Mouse (Mus musculus) lung, adult 2 months (tissue): ENCODE measurements at regions not wholly inside any gene's neighbourhood (a gene's known extent, or its start where the extent isn't known, plus 50 kb on each side); places are given as distances from the start of the nearest gene placed in this dataset.

Experiments used
- DNase-seq: peaks from one replicate; pipeline ENCODE4 v3.0.0; 2022
- H3K4me1 ChIP-seq: fragments of 200-500 bp; 2 replicates; pipeline ENCODE4 v1.6.1; 2011; ENCODE audit warnings: low read length; ENCODE audit not compliant: control insufficient read depth, insufficient read depth
- H3K4me3 ChIP-seq: fragments of 200-500 bp; replicated peaks from 2 replicates; pipeline ENCODE3; 2011; ENCODE audit warnings: low read depth, mild to moderate bottlenecking, control low read depth, low read length; ENCODE audit errors: extremely low read depth
- CTCF ChIP-seq: fragments of 200-500 bp; IDR thresholded peaks from 2 replicates; pipeline ENCODE4 v1.5.1; 2011; ENCODE audit warnings: mild to moderate bottlenecking, low read length, control low read depth; ENCODE audit not compliant: insufficient read depth
- POLR2A ChIP-seq: fragments of 200-500 bp; IDR thresholded peaks from 2 replicates; pipeline ENCODE4 v1.6.1; 2011; ENCODE audit warnings: low read depth, mild to moderate bottlenecking, control low read depth, low read length, borderline replicate concordance; ENCODE audit errors: extremely low read depth
- WGBS: fragments of 180-500 bp; shearing (Covaris S2); methylation state at CpG from one replicate; pipeline ENCODE4 v1.1.7; 2018; 5-methylcytosine and 5-hydroxymethylcytosine counted together

DNA sequence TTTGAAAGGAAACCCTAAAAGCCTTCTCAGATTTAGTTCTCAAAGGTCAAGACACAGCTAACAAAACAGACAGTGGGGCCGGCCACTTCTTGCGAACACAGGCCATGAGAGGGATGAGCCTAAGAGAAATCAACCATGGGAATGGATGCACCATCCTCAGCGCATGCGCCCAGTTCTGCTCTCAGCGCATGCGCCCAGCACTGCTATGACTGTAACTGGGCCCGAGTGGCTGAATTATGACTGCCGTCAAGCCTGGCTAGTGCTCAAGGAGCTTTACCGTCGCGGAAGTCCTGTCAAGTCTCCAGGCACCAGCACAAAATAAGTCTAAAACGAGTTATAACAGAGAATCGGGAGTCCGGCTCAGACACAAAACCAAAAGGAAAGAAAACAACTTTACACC lies 870.6 kb downstream of the Zfp704 start:
- no peak overlapping the region for H3K4me3 ChIP-seq
- 90% methylated on average over 14 of the region's 14 CpGs for WGBS
- no peak for DNase-seq
- no peaks in the 10 kb centered on the region for H3K4me1 ChIP-seq
- TF ChIP-seq POLR2A (no peak), CTCF (no peak)

DNA sequence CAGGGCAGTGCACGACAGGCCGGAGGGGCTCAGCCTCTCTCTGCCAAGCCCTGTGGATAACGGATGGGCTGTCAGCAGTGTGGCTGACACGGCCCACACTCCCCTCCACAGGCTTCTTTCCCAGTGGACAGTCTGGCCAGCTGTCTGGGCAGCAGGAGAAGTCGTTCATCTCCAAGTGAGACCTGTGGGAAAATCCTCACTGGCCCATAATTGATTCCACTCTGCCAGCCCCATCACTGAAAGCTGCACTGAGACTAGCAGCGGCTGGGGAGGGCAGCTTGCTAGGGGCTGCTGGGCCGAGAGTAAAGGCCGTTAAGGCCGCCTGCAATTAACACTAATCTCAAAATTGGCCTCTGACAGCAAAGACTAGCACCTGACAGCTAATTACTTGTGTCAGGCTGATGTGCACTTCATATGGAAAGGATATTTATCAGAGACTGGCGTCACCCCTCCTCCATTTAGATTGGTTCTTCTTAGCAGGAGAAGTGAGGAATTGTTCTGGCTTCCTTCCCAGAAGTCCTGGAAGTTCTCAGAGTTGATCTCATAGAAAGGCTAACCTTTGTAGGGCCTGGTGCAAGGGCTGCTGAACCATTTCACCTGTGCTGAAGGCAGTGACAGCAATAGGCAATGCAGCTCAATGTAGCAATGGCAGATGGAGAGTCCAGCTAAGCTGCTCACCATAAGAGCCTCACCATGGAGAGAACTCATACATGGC lies 873.5 kb downstream of the Zfp704 start:
- Histone ChIP-seq H3K4me1 (no peaks in the 10 kb centered on the region), H3K4me3 (no peak overlapping the region)
- DNase-seq, result no peak
- WGBS, result 44% methylated on average over 10 of the region's 10 CpGs
- TF ChIP-seq POLR2A (no peak), CTCF (no peak)

DNA sequence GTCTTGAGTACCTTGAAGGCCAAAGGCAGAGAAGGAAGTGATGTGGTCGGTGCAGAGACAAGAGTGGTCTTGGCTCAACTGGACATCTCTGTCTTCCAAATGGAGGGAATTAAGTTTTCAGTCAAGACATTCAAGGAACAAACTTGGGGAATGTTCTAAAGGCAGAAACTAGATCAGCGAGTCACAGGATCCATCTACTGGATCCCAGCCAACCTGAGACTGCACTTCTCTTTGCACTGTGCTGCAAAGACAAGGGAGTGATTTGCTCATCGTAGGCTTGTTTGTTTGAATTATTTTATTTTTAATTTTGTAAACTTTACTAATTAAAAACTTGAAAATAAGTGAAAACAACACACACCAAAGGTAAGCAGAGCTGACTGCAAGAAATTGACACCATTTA lies 875.8 kb downstream of the Zfp704 start:
- no peaks in the 10 kb centered on the region for H3K4me1 ChIP-seq
- whole genome bisulfite sequencing, result 38% methylated on average over 3 of the region's 3 CpGs
- no peak for DNase-seq
- TF ChIP-seq CTCF, result no peak
- no peak for TF ChIP-seq POLR2A
- H3K4me3 ChIP-seq, result no peak overlapping the region

DNA sequence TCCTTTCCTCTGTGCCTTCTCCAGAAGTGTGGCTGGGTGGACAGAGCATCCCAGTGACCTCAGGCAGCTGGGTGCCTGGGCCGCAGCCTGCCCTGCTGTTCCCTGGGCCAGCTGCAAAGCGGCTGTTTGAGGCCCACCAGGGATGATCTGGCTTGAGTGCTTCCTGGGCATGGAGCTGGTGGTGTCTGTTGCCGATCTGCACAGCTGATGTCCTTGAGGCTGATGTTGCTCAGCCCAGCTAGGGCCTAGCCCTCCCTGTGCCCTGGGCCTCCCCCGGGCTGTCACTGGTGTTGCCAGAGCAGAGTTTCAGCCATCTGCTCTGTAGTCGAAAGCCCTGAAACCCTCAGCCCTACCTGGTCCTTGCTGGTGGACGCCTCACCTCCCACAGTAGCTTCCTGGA lies 878.5 kb downstream of the Zfp704 start:
- Histone ChIP-seq H3K4me1 (no peaks in the 10 kb centered on the region), H3K4me3 (no peak overlapping the region)
- TF ChIP-seq POLR2A (no peak), CTCF (no peak)
- no peak for DNase-seq
- 72% methylated on average over 6 of the region's 6 CpGs for WGBS

DNA sequence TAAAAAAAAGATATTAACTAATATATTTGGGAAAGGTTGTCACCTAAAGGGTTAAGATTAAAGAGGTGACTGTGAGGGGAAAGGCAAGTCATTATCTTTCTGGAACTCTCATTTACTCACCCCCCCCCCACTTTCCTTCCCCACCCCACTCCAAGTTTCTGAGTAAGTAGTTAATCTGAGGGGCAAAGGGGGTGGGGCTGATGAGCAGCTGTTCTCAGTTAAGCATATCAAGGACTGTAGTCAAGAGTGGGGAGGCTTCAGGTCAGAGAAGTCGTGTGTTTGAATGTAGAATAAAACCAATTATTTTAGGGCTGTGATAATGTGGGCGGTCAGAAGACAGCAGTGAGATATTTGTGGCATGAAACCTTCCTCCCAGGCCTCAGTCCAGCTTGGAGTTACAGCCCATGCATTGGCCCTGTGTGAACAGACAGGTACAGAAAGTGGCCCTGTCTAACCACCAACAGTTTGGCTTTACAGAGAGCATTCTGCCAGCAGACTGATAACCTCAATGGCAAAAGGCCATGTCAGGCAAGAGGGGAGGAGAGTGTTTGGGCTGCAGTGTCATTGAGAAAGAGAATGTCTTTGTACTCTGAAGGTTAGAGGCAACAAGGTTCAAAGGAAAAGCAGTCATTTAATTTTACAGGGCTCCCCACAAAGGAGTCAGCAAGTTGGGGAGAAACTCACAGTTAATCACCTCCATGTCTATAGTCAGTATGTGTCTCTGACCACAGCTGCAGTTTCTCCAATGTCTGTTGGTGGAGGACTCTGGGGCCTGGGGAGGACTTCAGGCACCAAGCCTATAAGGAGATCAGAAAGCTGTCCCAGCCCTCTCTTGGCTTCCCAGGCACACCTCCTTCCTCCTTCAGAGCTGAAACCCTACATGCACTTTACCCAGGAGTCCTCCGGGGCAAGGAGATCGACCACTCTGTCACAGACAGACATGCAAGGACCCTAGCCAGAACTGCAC lies 888.0 kb downstream of the Zfp704 start:
- 56% methylated on average over 4 of the region's 4 CpGs for WGBS
- Histone ChIP-seq H3K4me3 (no peak overlapping the region), H3K4me1 (no peaks in the 10 kb centered on the region)
- DNase-seq, result no peak
- TF ChIP-seq POLR2A (no peak), CTCF (no peak)

DNA sequence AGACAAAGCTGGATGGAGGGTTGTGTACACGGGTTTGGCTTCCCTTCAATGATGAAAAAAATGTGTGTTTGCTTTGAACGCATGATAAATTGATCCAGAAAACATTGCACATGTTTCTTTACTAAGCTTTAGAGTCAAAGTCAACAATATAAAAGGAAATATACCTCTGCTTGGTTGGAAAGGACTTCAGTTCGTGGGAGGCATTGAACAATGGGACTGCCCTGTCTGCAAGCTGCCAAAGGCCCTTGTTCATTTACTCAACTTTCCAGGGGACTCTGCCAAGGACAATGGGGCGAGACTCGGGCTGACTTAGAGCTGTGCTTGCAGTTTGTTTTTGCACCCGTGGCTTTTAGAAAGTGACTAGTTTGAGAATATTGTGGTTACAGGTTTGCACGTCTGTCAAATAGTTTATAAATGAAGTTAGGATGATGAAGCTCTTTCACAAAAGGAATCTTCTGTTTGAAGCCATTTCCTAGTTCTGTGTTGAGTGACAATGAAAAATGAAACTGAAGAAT lies 889.2 kb downstream of the Zfp704 start:
- Histone ChIP-seq H3K4me3 (no peak overlapping the region), H3K4me1 (no peaks in the 10 kb centered on the region)
- no peak for DNase-seq
- TF ChIP-seq CTCF (no peak), POLR2A (no peak)
- WGBS, result 35% methylated on average over 7 of the region's 7 CpGs

DNA sequence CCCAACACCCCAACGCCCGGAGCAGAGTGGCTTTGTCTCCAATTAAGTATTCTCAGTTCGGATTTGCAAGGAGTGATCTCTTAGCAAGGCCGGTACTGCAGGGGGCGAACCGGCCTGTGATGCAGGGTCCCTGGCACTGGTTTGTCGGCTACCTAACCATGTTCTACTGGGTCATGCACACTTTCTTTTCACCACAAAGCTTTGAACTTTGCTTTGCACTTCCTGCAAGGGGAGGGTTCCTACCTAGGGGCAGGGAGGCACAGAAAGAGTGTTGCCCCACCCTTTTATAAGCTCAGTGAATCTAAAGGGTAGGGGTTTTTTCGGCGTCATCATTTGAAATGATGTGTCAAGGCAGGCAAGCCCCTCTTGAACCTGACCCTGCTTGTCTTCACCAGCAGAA lies 891.7 kb downstream of the Zfp704 start:
- H3K4me1 ChIP-seq, result peaks cover 2% of the 10 kb centered on the region
- WGBS, result 41% methylated on average over 9 of the region's 9 CpGs
- no peak overlapping the region for H3K4me3 ChIP-seq
- DNase-seq, result no peak
- TF ChIP-seq CTCF (no peak), POLR2A (no peak)

DNA sequence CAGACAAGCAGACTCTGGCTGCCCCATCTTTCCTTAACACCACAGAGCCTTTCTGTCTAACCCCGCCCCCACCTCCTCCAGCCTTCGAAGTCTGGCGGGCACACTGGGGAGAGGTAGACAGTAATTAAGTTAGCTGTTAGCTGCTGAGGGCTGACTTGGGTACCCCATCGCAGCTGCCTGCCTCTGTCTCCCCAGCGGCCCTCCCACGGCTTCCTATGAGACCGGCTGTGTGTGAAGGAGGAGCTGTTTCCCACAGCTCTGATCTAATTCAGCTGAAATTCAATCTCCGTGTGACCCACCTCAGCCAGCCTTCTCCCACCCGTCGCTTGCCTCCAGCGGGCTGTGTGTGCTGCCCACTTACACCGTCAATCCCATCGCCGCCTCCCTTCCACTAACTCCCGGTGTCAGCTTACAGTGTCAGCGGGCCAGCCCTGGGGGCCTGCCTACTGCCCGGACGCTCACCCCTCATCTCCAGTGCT lies 892.5 kb downstream of the Zfp704 start:
- TF ChIP-seq CTCF (no peak), POLR2A (no peak)
- H3K4me3 ChIP-seq, result no peak overlapping the region
- DNase-seq, result peak; percentile 15
- WGBS, result 16% methylated on average over 18 of the region's 18 CpGs
- H3K4me1 ChIP-seq, result peaks cover 8% of the 10 kb centered on the region
